Mouse (Mus musculus): ENCODE measurements at regions not wholly inside any gene's neighbourhood (a gene's known extent, or its start where the extent isn't known, plus 50 kb on each side); places are given as distances from the start of the nearest gene placed in this dataset.

- TF ChIP-seq CTCF (IDR thresholded peaks at IDR 0.05; ENCODE audit: control insufficient read depth, insufficient read depth, low read length) (no peak), POLR2A (IDR thresholded peaks at IDR 0.05; ENCODE audit: borderline replicate concordance, control insufficient read depth, low read depth, low read length) (no peak)
Measured at GRCm38 (mm10) chr8:4413764-4414163, 79.1 kb upstream of the Cers4 start.
